Mouse (Mus musculus): ENCODE measurements at regions not wholly inside any gene's neighbourhood (a gene's known extent, or its start where the extent isn't known, plus 50 kb on each side); places are given as distances from the start of the nearest gene placed in this dataset.

- TF ChIP-seq POLR2A (IDR thresholded peaks at IDR 0.05; ENCODE audit: extremely low read depth, insufficient read depth, low read length) (no peak), CTCF (IDR thresholded peaks at IDR 0.05; ENCODE audit: low read depth, low read length) (no peak)
Observed at GRCm38 (mm10) chr17:45863471-45864205, 130.0 kb upstream of the 1600014C23Rik start.

Data from liver, adult 2 months (tissue).